Mouse (Mus musculus): ENCODE data around the gene Olfr110. TPM values are rescaled to one million over a fixed set of nuclear protein-coding genes. Genes with fewer than 3 reads are reported as not detected.
"Not testable (repeated sequence)": the region's sequence is repeated elsewhere in the genome, so short reads cannot be mapped to it uniquely, and the experiment has no call there.

Gene Olfr110
- not detected in 2 replicates for polyA plus RNA-seq (2012; rRNA removed)

- DNase-seq (ENCODE audit: low spot score), result no peak
These were observed at the start of gene Olfr110 for GRCm38 (mm10) chr17:37491930-37492518. Olfr110 (plus strand) TSS chr17:37492468.

- DNase-seq (ENCODE audit: low spot score), result no peak
These were observed 47.1 kb upstream of the Olfr110 start, which contains the start of gene Olfr108 for GRCm38 (mm10) chr17:37445180-37445579. Olfr108 (plus strand) TSS chr17:37445480.

- DNase-seq (ENCODE audit: low spot score), result no peak
These were observed 33.7 kb upstream of the Olfr110 start, which contains the start of gene Olfr109 for GRCm38 (mm10) chr17:37458616-37459015. Olfr109 (plus strand) TSS chr17:37458916.

- no peak for DNase-seq (ENCODE audit: low spot score)
These were observed 8.8 kb upstream of the Olfr110 start, which contains the start of gene H2-M2 for GRCm38 (mm10) chr17:37483452-37483851. H2-M2 (minus strand) TSS chr17:37483552.

GRCm38 (mm10) chr17:37507730-37508129 is 15.5 kb downstream of the Olfr110 start, which contains the start of gene Olfr111:
Olfr111 (plus strand) TSS chr17:37508030.
- no peak for DNase-seq (ENCODE audit: low spot score)

- DNase-seq (ENCODE audit: low spot score), result not testable (repeated sequence)
These were observed 32.3 kb downstream of the Olfr110 start for GRCm38 (mm10) chr17:37524612-37525011.

GRCm38 (mm10) chr17:37525427-37525826 is 33.2 kb downstream of the Olfr110 start:
- DNase-seq (ENCODE audit: low spot score), result not testable (repeated sequence)

GRCm38 (mm10) chr17:37535173-37535572 is 42.9 kb downstream of the Olfr110 start:
- DNase-seq (ENCODE audit: low spot score), result no peak

- not testable (repeated sequence) for DNase-seq (ENCODE audit: low spot score)
These were observed 46.1 kb downstream of the Olfr110 start for GRCm38 (mm10) chr17:37538416-37538815.

- no peak for DNase-seq (ENCODE audit: low spot score)
These were observed 49.3 kb downstream of the Olfr110 start for GRCm38 (mm10) chr17:37541454-37542119.

GRCm38 (mm10) chr17:37543800-37544435 is 51.6 kb downstream of the Olfr110 start:
- no peak for DNase-seq (ENCODE audit: low spot score)

Other genes with a start within 250 kb of the Olfr110 start
- not detected in 2 replicates for gene Olfr98, start 228.7 kb upstream of the Olfr110 start, polyA plus RNA-seq (2012; rRNA removed)
- 12.3 and 13.0 TPM in 2 replicates for gene H2-M3, start 222.2 kb upstream of the Olfr110 start, polyA plus RNA-seq (2012; rRNA removed)
- gene Olfr99, start 209.0 kb upstream of the Olfr110 start, polyA plus RNA-seq (2012; rRNA removed), result not detected in 2 replicates
- not detected in 2 replicates for gene Olfr101, start 188.2 kb upstream of the Olfr110 start, polyA plus RNA-seq (2012; rRNA removed)
- gene Olfr102, start 175.4 kb upstream of the Olfr110 start, polyA plus RNA-seq (2012; rRNA removed), result not detected in 2 replicates
- not detected in 2 replicates for gene Olfr103, start 152.8 kb upstream of the Olfr110 start, polyA plus RNA-seq (2012; rRNA removed)
- not detected in 2 replicates for gene Olfr104-ps, start 132.9 kb upstream of the Olfr110 start, polyA plus RNA-seq (2012; rRNA removed)
- not detected in 2 replicates for gene Olfr105-ps, start 113.4 kb upstream of the Olfr110 start, polyA plus RNA-seq (2012; rRNA removed)
- gene Olfr106-ps, start 102.1 kb upstream of the Olfr110 start, polyA plus RNA-seq (2012; rRNA removed), result not detected in 2 replicates
- gene Olfr107, start 93.2 kb upstream of the Olfr110 start, polyA plus RNA-seq (2012; rRNA removed), result not detected in 2 replicates
- not detected in 2 replicates for gene Olfr108, start 47.0 kb upstream of the Olfr110 start, polyA plus RNA-seq (2012; rRNA removed)
- gene Olfr109, start 33.6 kb upstream of the Olfr110 start, polyA plus RNA-seq (2012; rRNA removed), result not detected in 2 replicates
- gene H2-M2, start 8.9 kb upstream of the Olfr110 start, polyA plus RNA-seq (2012; rRNA removed), result 0.35 and 0.47 TPM in 2 replicates
- 0.03 and 0.04 TPM in 2 replicates for gene Olfr111, start 15.6 kb downstream of the Olfr110 start, polyA plus RNA-seq (2012; rRNA removed)
- not detected in 2 replicates for gene Olfr112, start 77.0 kb downstream of the Olfr110 start, polyA plus RNA-seq (2012; rRNA removed)
- not detected in 2 replicates for gene Olfr113, start 85.2 kb downstream of the Olfr110 start, polyA plus RNA-seq (2012; rRNA removed)
- not detected in 2 replicates for gene Olfr114, start 100.3 kb downstream of the Olfr110 start, polyA plus RNA-seq (2012; rRNA removed)
- gene Olfr115, start 134.6 kb downstream of the Olfr110 start, polyA plus RNA-seq (2012; rRNA removed), result not detected in 2 replicates
- gene Olfr116, start 134.7 kb downstream of the Olfr110 start, polyA plus RNA-seq (2012; rRNA removed), result not detected in 2 replicates
- not detected in 2 replicates for gene Olfr117, start 171.3 kb downstream of the Olfr110 start, polyA plus RNA-seq (2012; rRNA removed)
- not detected in 2 replicates for gene Olfr118, start 174.5 kb downstream of the Olfr110 start, polyA plus RNA-seq (2012; rRNA removed)
- gene Olfr119, start 204.1 kb downstream of the Olfr110 start, polyA plus RNA-seq (2012; rRNA removed), result not detected in 2 replicates
- gene Olfr120, start 229.3 kb downstream of the Olfr110 start, polyA plus RNA-seq (2012; rRNA removed), result not detected in 2 replicates

Data from urinary bladder, adult 2 months (tissue).